Mouse (Mus musculus) brain, adult 10 weeks (tissue): ENCODE measurements around the gene Btbd35f8. TPM values are rescaled to one million over a fixed set of nuclear protein-coding genes. Genes with fewer than 3 reads are reported as not detected.

Source experiments
- polyA plus RNA-seq: library from polyadenylated mRNA; stranded (reverse); fragments of 350-450 nt; fragmentation: Illumina TruSeq; extraction: RNeasy Lipid Tissue Mini Kit (QIAGEN cat#74804); gene quantifications from one replicate; pipeline ENCODE4 v1.2.3, GENCODE M21; 2015; ENCODE audit warnings: low read depth, low replicate concordance

The Btbd35f8 gene
- polyA plus RNA-seq: not detected

DNA sequence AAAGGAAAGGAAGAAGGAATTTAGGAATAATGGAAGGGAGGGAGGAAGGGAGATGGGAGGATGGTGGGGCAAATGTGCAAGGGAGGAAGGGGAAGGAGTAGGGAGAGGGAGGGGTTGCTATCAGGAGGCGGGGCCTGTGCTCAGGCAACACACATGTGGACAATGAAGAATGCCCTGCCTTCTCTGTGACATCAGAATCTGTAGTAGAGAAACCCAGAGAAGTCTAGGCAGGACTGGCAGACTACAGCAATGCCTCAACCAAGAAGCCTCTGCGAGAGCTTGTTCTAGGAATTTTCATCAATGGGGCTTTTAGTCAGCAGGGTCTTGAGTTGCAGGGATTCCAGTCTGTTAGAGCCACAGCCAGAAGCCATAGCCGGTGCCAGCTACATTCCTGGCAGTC is at the start of gene Btbd35f8:
Gene Btbd35f8 (plus strand): TSS at position 301 of the 400 bp plus-strand sequence.

Other genes with a start within 250 kb of the Btbd35f8 start
- gene Spin2g, start 211.8 kb upstream of the Btbd35f8 start, polyA plus RNA-seq: not detected